Mouse (Mus musculus) layer of hippocampus, postnatal 36 days (tissue): Measurements from ENCODE around the gene Kif26b. TPM values are rescaled to one million over a fixed set of nuclear protein-coding genes. Genes with fewer than 3 reads are reported as not detected.
A peak's percentile ranks its signal among the peaks of the same experiment; 100 is the strongest.

Source experiments
- DNase-seq, 2 experiments: peaks; one replicate each; pipeline ENCODE4 v3.0.0; 2022
- total RNA-seq, 2 experiments: library from RNA; stranded (reverse); gene quantifications; 2 replicates each; pipeline ENCODE4 v1.2.3; 2021

Gene Kif26b
- total RNA-seq, 2 experiments from 2014 or later = 22.6 to 27.1 TPM

GRCm38 (mm10) chr1:178850569-178850968 lies 321.6 kb downstream of the Kif26b start:
- no peak for DNase-seq

GRCm38 (mm10) chr1:178854936-178855335 lies 326.0 kb downstream of the Kif26b start:
- DNase-seq = no peak

- DNase-seq = no peak
Measured at GRCm38 (mm10) chr1:178855974-178856373, 327.0 kb downstream of the Kif26b start.

- DNase-seq = no peak
Measured at GRCm38 (mm10) chr1:178860671-178861391, 331.9 kb downstream of the Kif26b start.

GRCm38 (mm10) chr1:178861392-178861762 lies 332.5 kb downstream of the Kif26b start:
- no peak for DNase-seq

- no peak for DNase-seq
Measured at GRCm38 (mm10) chr1:178863756-178864155, 334.8 kb downstream of the Kif26b start.

GRCm38 (mm10) chr1:178864297-178864696 lies 335.4 kb downstream of the Kif26b start:
- no peak for DNase-seq

- DNase-seq = no peak
Measured at GRCm38 (mm10) chr1:178866757-178867156, 337.8 kb downstream of the Kif26b start.

GRCm38 (mm10) chr1:178871055-178871454 lies 342.1 kb downstream of the Kif26b start:
- DNase-seq = no peak

GRCm38 (mm10) chr1:178876926-178877325 lies 348.0 kb downstream of the Kif26b start:
- DNase-seq = no peak

GRCm38 (mm10) chr1:178878676-178879075 lies 349.8 kb downstream of the Kif26b start:
- no peak for DNase-seq

- no peak for DNase-seq
Measured at GRCm38 (mm10) chr1:178880905-178881304, 352.0 kb downstream of the Kif26b start.

- peak in 1 of 2 experiments; percentile 14 for DNase-seq
Measured at GRCm38 (mm10) chr1:178886671-178887070, 357.7 kb downstream of the Kif26b start.

- DNase-seq = no peak
Measured at GRCm38 (mm10) chr1:178892376-178892775, 363.5 kb downstream of the Kif26b start.

- no peak for DNase-seq
Measured at GRCm38 (mm10) chr1:178893229-178894080, 364.5 kb downstream of the Kif26b start.

- DNase-seq = no peak
Measured at GRCm38 (mm10) chr1:178894081-178894401, 365.1 kb downstream of the Kif26b start.

- no peak for DNase-seq
Measured at GRCm38 (mm10) chr1:178895674-178896073, 366.7 kb downstream of the Kif26b start.

GRCm38 (mm10) chr1:178910951-178911350 lies 382.0 kb downstream of the Kif26b start:
- no peak for DNase-seq

- DNase-seq = no peak
Measured at GRCm38 (mm10) chr1:178912936-178913716, 384.2 kb downstream of the Kif26b start.

GRCm38 (mm10) chr1:178915056-178915455 lies 386.1 kb downstream of the Kif26b start:
- no peak for DNase-seq

GRCm38 (mm10) chr1:178917194-178917902 lies 388.4 kb downstream of the Kif26b start:
- DNase-seq = no peak

GRCm38 (mm10) chr1:178924492-178925183 lies 395.7 kb downstream of the Kif26b start:
- no peak for DNase-seq
